Mouse (Mus musculus) C2C12 (cell line): Measurements from ENCODE around the gene Tas2r126.
"Not testable (repeated sequence)": the region's sequence is repeated elsewhere in the genome, so short reads cannot be mapped to it uniquely, and the experiment has no call there.

Source experiments
- CTCF ChIP-seq: IDR thresholded peaks from one replicate; pipeline ENCODE4 v1.5.1; 2011; ENCODE audit not compliant: control insufficient read depth, insufficient read depth, insufficient read length
- MAX ChIP-seq: IDR thresholded peaks from one replicate; pipeline ENCODE4 v1.6.1; 2011; ENCODE audit warnings: mild to moderate bottlenecking, control low read depth

DNA sequence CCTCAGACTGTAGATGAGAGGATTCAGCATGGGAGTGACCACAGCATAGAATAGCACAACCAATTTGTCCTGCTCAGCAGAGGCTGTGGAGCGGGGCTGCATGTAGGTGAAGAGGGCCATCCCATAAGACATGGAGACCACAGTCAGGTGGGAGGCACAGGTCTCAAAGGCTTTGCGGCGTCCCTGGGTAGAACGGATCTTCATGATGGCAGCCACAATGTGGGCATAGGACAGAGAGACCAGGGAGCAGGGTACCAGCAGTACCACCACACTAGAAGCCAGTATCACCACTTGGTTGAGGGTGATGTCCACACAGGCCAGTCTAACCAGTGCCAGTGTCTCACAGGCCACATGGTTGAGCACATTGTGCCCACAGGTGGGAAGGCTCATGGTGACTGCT lies 37.0 kb downstream of the Tas2r126 start:
- TF ChIP-seq MAX, CTCF: not testable (repeated sequence)
